Mouse (Mus musculus): ENCODE data around the gene Prdm2.

DNA sequence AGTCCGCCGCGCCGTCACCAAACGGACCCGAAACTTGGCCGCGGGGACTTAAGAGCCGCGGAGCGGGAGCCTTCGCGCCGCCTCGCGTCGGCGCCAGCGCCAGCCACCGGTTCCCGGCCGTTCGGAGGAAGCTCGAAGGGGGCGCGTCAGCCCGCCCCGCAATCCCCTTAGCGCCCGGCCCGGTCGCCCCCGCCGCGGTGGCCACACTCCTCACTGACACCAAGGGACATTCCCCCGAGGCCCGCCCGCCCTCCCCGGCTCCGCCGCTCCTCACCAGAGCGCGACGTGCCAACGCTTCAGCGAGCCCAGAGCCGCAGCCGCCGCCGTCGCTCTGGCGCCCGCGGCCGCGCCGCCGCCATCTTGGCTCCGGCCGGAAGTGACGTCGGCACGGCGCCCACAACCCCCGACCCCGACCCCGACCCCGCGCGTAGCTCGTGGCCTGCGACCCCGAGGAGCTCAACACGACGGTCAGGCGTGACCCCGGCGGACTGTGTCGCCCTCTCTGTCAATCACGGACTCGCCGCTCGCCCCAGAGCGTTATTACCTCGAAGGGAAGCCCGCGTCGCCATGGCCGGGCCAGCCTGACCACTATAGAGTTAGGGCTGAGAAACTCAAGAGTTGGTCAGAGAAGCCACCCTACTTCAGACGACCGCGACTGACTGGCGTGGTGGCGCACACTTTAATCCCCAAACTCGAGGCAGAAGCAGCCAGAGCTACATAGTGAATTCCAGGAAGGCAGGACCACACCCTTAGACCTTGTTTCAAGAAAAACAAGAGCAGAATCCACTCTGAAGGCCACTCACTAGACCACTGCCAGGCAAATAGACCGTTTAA lies at the start of gene Prdm2:
- no peak for TF ChIP-seq CTCF (IDR thresholded peaks at IDR 0.05; ENCODE audit: borderline replicate concordance, insufficient read depth, low read length)
- TF ChIP-seq POLR2A (IDR thresholded peaks at IDR 0.05; ENCODE audit: low read depth, low read length): peak; percentile 77

All from embryonic fibroblast, embryonic 13.5 days (primary cell).